Mouse (Mus musculus) cerebellum, adult 18-20 months (tissue): ENCODE results near the gene Vmn1r57.
"Not testable (repeated sequence)": the region's sequence is repeated elsewhere in the genome, so short reads cannot be mapped to it uniquely, and the experiment has no call there.

Source experiments
- DNase-seq, 2 experiments: peaks; one replicate each; pipeline ENCODE4 v3.0.0; 2021

Vmn1r57 gene

DNA sequence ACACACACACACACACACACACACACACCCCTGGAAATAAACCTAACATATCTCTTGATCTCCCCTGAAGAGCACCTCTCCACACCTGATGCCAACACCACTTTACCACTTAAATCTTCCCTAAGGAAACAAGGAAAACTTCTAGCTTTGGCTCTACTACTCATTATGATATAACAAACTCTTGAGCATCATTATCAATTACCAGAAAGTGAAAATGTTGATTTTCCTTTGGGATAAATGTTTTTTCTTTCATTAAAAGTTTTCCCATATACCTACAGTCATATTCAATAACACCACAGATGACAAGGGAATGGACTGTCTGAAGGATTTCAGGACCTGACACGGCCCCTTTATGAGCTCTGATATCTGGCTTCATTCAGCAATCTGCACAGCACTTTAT, at the start of gene Vmn1r57:
TSS of gene Vmn1r57 (plus strand) at position 301 of the 400 bp plus-strand sequence.
- not testable (repeated sequence) for DNase-seq

DNA sequence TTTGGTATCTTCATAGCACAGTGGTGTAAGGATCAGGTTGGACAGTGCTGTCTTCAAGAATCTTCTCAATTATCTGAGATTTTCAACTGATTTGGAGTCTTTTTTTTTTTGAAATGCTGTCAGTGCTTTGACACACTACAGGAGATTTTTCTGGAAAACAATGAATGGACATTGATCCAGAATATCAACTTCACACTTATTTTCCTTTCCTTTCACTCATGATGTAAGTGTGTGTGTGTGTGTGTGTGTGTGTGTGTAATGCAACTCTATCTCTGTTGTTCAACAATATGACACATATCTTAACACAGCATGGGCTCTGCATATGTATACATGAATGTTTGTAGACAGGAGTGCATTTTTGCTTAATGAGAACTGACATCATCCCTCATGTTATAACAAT, 21.6 kb upstream of the Vmn1r57 start, which contains the start of gene Vmn1r56:
TSS of gene Vmn1r56 (minus strand) at position 101 of the 400 bp plus-strand sequence.
- not testable (repeated sequence) for DNase-seq

DNA sequence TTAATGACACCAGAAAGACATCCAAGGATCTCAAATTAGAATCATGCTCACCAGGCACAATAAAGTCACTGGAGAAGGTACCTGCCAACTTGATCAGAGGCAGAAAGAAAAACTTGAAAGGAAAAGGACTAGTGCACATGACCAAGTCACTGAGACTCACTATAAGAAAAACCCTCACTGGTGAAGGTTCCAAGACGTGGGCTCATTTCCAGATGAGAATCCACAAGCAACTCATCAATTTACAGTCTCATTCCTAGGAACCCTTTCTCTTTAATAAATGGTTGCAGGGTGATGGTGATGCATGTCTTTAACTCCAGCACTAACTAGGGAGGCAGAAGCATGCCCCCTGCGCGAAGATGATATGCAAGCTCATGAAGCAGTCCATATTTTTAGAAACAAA, 44.8 kb downstream of the Vmn1r57 start:
- no peak for DNase-seq
